Mouse (Mus musculus) testis, postnatal 14 days (tissue): ENCODE measurements around the gene Zfp853.
A peak's percentile ranks its signal among the peaks of the same experiment; 100 is the strongest.

ENCODE experiments used
- DNase-seq: peaks from one replicate; pipeline ENCODE4 v3.0.0; 2021; ENCODE audit warnings: low spot score

The Zfp853 gene

GRCm38 (mm10) chr5:143292879-143293278, 544 bp downstream of the Zfp853 start:
- no peak for DNase-seq

- no peak for DNase-seq
Measured at GRCm38 (mm10) chr5:143289299-143289698, 4.1 kb downstream of the Zfp853 start.

GRCm38 (mm10) chr5:143288378-143288911, 5.0 kb downstream of the Zfp853 start:
- no peak for DNase-seq

- no peak for DNase-seq
Measured at GRCm38 (mm10) chr5:143287774-143288328, 5.6 kb downstream of the Zfp853 start.

GRCm38 (mm10) chr5:143284762-143285161, 8.7 kb downstream of the Zfp853 start:
- DNase-seq = no peak

- no peak for DNase-seq
Measured at GRCm38 (mm10) chr5:143279247-143279646, 14.2 kb downstream of the Zfp853 start.

GRCm38 (mm10) chr5:143275761-143276160, 17.7 kb downstream of the Zfp853 start:
- no peak for DNase-seq

GRCm38 (mm10) chr5:143272540-143273330, 20.7 kb downstream of the Zfp853 start:
- DNase-seq = no peak

- DNase-seq = no peak
Measured at GRCm38 (mm10) chr5:143272108-143272507, 21.3 kb downstream of the Zfp853 start.

GRCm38 (mm10) chr5:143271642-143272041, 21.8 kb downstream of the Zfp853 start:
- no peak for DNase-seq

- DNase-seq = no peak
Measured at GRCm38 (mm10) chr5:143270151-143270519, 23.3 kb downstream of the Zfp853 start.

GRCm38 (mm10) chr5:143269363-143270150, 23.9 kb downstream of the Zfp853 start, which contains the start of gene Zfp316:
Gene Zfp316, minus strand, starts transcription at chr5:143270022.
- DNase-seq = peak; percentile 64

- no peak for DNase-seq
Measured at GRCm38 (mm10) chr5:143268985-143269362, 24.4 kb downstream of the Zfp853 start.

- no peak for DNase-seq
Measured at GRCm38 (mm10) chr5:143266794-143267193, 26.6 kb downstream of the Zfp853 start.

- DNase-seq = no peak
Measured at GRCm38 (mm10) chr5:143265409-143265808, 28.0 kb downstream of the Zfp853 start.

GRCm38 (mm10) chr5:143264689-143265088, 28.7 kb downstream of the Zfp853 start:
- peak; percentile 32 for DNase-seq

GRCm38 (mm10) chr5:143261636-143262035, 31.8 kb downstream of the Zfp853 start:
- DNase-seq = no peak

GRCm38 (mm10) chr5:143255802-143256201, 37.6 kb downstream of the Zfp853 start:
- DNase-seq = no peak

- no peak for DNase-seq
Measured at GRCm38 (mm10) chr5:143255131-143255519, 38.3 kb downstream of the Zfp853 start.

GRCm38 (mm10) chr5:143254487-143255130, 38.8 kb downstream of the Zfp853 start:
- DNase-seq = no peak

- peak; percentile 24 for DNase-seq
Measured at GRCm38 (mm10) chr5:143253881-143254486, 39.4 kb downstream of the Zfp853 start.
